Mouse (Mus musculus): ENCODE measurements at regions not wholly inside any gene's neighbourhood (a gene's known extent, or its start where the extent isn't known, plus 50 kb on each side); places are given as distances from the start of the nearest gene placed in this dataset.

GRCm38 (mm10) chr2:167754929-167755551, 65.4 kb upstream of the Tmem189 start:
- TF ChIP-seq CTCF (IDR thresholded peaks at IDR 0.05; ENCODE audit: low read depth, low read length) (no peak), POLR2A (IDR thresholded peaks at IDR 0.05; ENCODE audit: insufficient read depth, low read length) (no peak), EP300 (IDR thresholded peaks at IDR 0.05; ENCODE audit: insufficient read depth, low read depth, low read length) (no peak)
